ENCODE assay signal across 8 mouse cellular contexts in the genomic region with DNA sequence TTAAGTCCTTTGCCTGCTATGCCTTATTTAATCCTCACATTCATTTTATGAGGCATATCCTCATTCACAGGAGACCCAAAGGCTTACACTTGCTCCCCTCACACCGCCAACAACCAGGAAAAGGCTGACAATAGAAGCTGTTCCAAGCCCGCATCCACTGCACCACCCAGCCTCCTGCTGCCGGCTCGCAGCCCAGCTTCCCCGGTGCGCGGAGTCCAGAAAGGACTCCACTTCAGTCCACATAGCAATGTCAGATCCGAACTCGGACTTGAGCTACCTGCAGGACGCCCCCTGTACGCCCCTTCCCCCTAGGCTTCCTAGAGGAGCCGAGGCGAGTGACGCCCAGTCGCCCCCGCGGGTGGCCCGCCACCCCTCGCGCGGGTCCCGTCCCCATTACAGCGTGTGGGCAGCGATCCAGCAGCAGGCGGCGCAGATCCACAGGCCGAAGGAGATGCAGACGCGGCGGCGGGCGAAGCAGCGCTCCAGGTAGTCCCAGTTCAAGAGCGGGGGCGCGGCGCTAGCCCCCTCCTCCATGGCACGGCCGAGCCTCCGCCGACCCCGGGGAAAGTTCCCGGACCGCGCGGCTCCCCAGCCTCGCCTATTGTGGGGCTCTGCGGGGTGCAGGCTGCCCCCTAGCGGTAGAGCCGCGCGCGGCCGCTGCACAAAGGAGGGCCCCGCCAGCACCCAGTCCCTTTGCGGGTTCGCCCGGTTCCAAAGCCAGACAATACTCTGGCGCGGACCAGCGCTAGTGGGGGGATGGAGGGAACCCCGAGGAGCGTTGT. TPM values are rescaled to one million over a fixed set of nuclear protein-coding genes. Genes with fewer than 3 reads are reported as not detected.
DNase-seq lines count a peak whose midpoint lies in the region.

No protein-coding gene starts in this region.

- peaks cover 79% of the 10 kb centered on the region for H3K27me3 ChIP-seq in megakaryocyte, embryonic 14.5 days (replicated peaks)

- peaks cover 33% of the 10 kb centered on the region for H3K9me3 ChIP-seq in megakaryocyte, embryonic 14.5 days

- H3K36me3 ChIP-seq in megakaryocyte, embryonic 14.5 days (replicated peaks; ENCODE audit: low read length): no peaks in the 10 kb centered on the region

- H3K4me3 ChIP-seq in megakaryocyte, embryonic 14.5 days (replicated peaks): peak overlapping the region; percentile 93

- peak; percentile 83 to 94 for DNase-seq in adrenal gland, adult (ENCODE audit: inconsistent age in 2 of 2, low spot score in 1 of 2)
- DNase-seq in embryo, embryonic 10 days (ENCODE audit: low spot score): peak; percentile 73
- peak; percentile 76 for DNase-seq in gastrocnemius, postnatal 14 days
- peak; percentile 83 for DNase-seq in induced T-regulatory cell, adult 2 months (ENCODE audit: low read depth)
- peak; percentile 62 to 83 for DNase-seq in left cerebral cortex, adult 8-10 months (ENCODE audit: low spot score in 2 of 2)
- peak; percentile 76 to 88 for DNase-seq in right cerebral cortex, adult 2 months (ENCODE audit: low spot score in 2 of 2)
- peak; percentile 64 to 71 for DNase-seq in urinary bladder, postnatal 36 days (ENCODE audit: low spot score in 2 of 2)

- peaks cover 26% of the 10 kb centered on the region for H3K4me1 ChIP-seq in megakaryocyte, embryonic 14.5 days

- intact Hi-C loops in gastrocnemius, postnatal 14 days (cut with DNase I; ENCODE audit: low total_unique reads): no loop called here

RNA-seq across cellular contexts. Expression of a gene that starts 0.5 kb away (rescaled TPM):
- 1 to 10 TPM; 4.5 to 5.6 TPM for total RNA-seq in gastrocnemius, postnatal 14 days (2021)
- total RNA-seq in left cerebral cortex, adult 8-10 months (2022): 10 to 100 TPM; 52.0 to 52.9 (median 52.4) TPM
- polyA plus RNA-seq in megakaryocyte, embryonic 14.5 days (2012; ENCODE audit: insufficient read depth, low replicate concordance): 0.45 TPM in 1 of 2 replicates, not detected in the other

RNA-seq across cellular contexts. Expression of a gene that starts 37.2 kb away (rescaled TPM):
- 10 to 100 TPM; 18.3 to 19.2 TPM for total RNA-seq in gastrocnemius, postnatal 14 days (2021)
- 10 to 100 TPM; 19.8 to 30.9 (median 20.8) TPM for total RNA-seq in left cerebral cortex, adult 8-10 months (2022)
- polyA plus RNA-seq in megakaryocyte, embryonic 14.5 days (2012; ENCODE audit: insufficient read depth, low replicate concordance): 0.74 and 5.8 TPM in 2 replicates

RNA-seq across cellular contexts. Expression of a gene that starts 49.4 kb away (rescaled TPM):
- total RNA-seq in gastrocnemius, postnatal 14 days (2021): 10 to 100 TPM; 17.4 to 17.9 TPM
- total RNA-seq in left cerebral cortex, adult 8-10 months (2022): 10 to 100 TPM; 14.6 to 17.8 (median 16.6) TPM
- 60.0 and 108 TPM in 2 replicates for polyA plus RNA-seq in megakaryocyte, embryonic 14.5 days (2012; ENCODE audit: insufficient read depth, low replicate concordance)

Comparison
In these comparisons a context has a peak if more than half of its experiments do, and no peak if none do; other contexts are left out.
1. Peak in every context shown above with its lines: DNase-seq and H3K4me3 ChIP-seq.
2. RNA of a gene that starts 0.5 kb away (total RNA-seq): 52.0 to 52.9 TPM in left cerebral cortex, adult 8-10 months; 4.5 to 5.6 TPM in gastrocnemius, postnatal 14 days; every median in the first group is over 4 times any median in the second.